Mouse (Mus musculus) right cerebral cortex, postnatal 25 days (tissue): Measurements from ENCODE around the gene Milr1.
"Not testable (repeated sequence)": the region's sequence is repeated elsewhere in the genome, so short reads cannot be mapped to it uniquely, and the experiment has no call there.

Source experiments
- DNase-seq: peaks from one replicate; pipeline ENCODE4 v3.0.0; 2022

The Milr1 gene

GRCm38 (mm10) chr11:106736614-106737013 lies 14.4 kb upstream of the Milr1 start:
- no peak for DNase-seq

GRCm38 (mm10) chr11:106737178-106737621 lies 13.8 kb upstream of the Milr1 start:
- DNase-seq = peak; percentile 46

- no peak for DNase-seq
These were observed 11.9 kb upstream of the Milr1 start for GRCm38 (mm10) chr11:106739116-106739515.

- DNase-seq = not testable (repeated sequence)
These were observed 10.3 kb upstream of the Milr1 start for GRCm38 (mm10) chr11:106740724-106741123.

- no peak for DNase-seq
These were observed 9.8 kb upstream of the Milr1 start for GRCm38 (mm10) chr11:106741232-106741631.

- no peak for DNase-seq
These were observed 9.2 kb upstream of the Milr1 start for GRCm38 (mm10) chr11:106741826-106742225.

- no peak for DNase-seq
These were observed 8.6 kb upstream of the Milr1 start for GRCm38 (mm10) chr11:106742388-106742841.

- no peak for DNase-seq
These were observed 6.1 kb upstream of the Milr1 start for GRCm38 (mm10) chr11:106744949-106745348.

GRCm38 (mm10) chr11:106749557-106750120 lies 1.4 kb upstream of the Milr1 start:
- DNase-seq = not testable (repeated sequence)

GRCm38 (mm10) chr11:106750121-106750751 lies 790 bp upstream of the Milr1 start, which contains the start of gene Pecam1:
TSS of gene Pecam1 (minus strand) at chr11:106750628.
- no peak for DNase-seq

GRCm38 (mm10) chr11:106752103-106752502 lies 1.1 kb downstream of the Milr1 start:
- no peak for DNase-seq

- DNase-seq = no peak
These were observed 2.3 kb downstream of the Milr1 start for GRCm38 (mm10) chr11:106753314-106753713.

GRCm38 (mm10) chr11:106755583-106755982 lies 4.6 kb downstream of the Milr1 start:
- no peak for DNase-seq

- DNase-seq = no peak
These were observed 8.0 kb downstream of the Milr1 start for GRCm38 (mm10) chr11:106759028-106759427.

GRCm38 (mm10) chr11:106760511-106760910 lies 9.5 kb downstream of the Milr1 start:
- no peak for DNase-seq

GRCm38 (mm10) chr11:106762139-106762799 lies 11.2 kb downstream of the Milr1 start:
- no peak for DNase-seq

- DNase-seq = no peak
These were observed 11.8 kb downstream of the Milr1 start for GRCm38 (mm10) chr11:106762800-106763185.

GRCm38 (mm10) chr11:106766611-106767162 lies 15.7 kb downstream of the Milr1 start:
- no peak for DNase-seq

GRCm38 (mm10) chr11:106767516-106767915 lies 16.5 kb downstream of the Milr1 start:
- no peak for DNase-seq

GRCm38 (mm10) chr11:106770195-106770974 lies 19.4 kb downstream of the Milr1 start:
- no peak for DNase-seq

GRCm38 (mm10) chr11:106773061-106773460 lies 22.0 kb downstream of the Milr1 start:
- DNase-seq = no peak

GRCm38 (mm10) chr11:106776960-106777359 lies 25.9 kb downstream of the Milr1 start:
- DNase-seq = no peak

- DNase-seq = no peak
These were observed 26.4 kb downstream of the Milr1 start for GRCm38 (mm10) chr11:106777395-106777794.
